Mouse (Mus musculus) hindbrain, embryonic 10.5 days (tissue): ENCODE measurements at regions not wholly inside any gene's neighbourhood (a gene's known extent, or its start where the extent isn't known, plus 50 kb on each side); places are given as distances from the start of the nearest gene placed in this dataset.

Experiments used
- DNase-seq: peaks from one replicate; pipeline ENCODE4 v3.0.0-alpha.2; 2017; ENCODE audit warnings: low spot score
- H3K27ac ChIP-seq: fragments of 300-500 bp; sonication (generic); 2 replicates; pipeline ENCODE4 v1.5.1; 2016; ENCODE audit warnings: mild to moderate bottlenecking, moderate library complexity
- H3K27me3 ChIP-seq: fragments of 300-500 bp; sonication (generic); 2 replicates; pipeline ENCODE4 v1.6.1; 2016; ENCODE audit warnings: mild to moderate bottlenecking; ENCODE audit not compliant: poor library complexity, insufficient read depth, severe bottlenecking
- H3K36me3 ChIP-seq: fragments of 300-500 bp; sonication (generic); 2 replicates; pipeline ENCODE4 v1.6.1; 2016; ENCODE audit warnings: mild to moderate bottlenecking, moderate library complexity
- H3K4me1 ChIP-seq: fragments of 300-500 bp; sonication (generic); replicated peaks from 2 replicates; pipeline ENCODE4 v1.6.1; 2016; ENCODE audit warnings: mild to moderate bottlenecking
- H3K4me3 ChIP-seq: fragments of 300-500 bp; sonication (generic); 2 replicates; pipeline ENCODE4 v1.5.1; 2016; ENCODE audit warnings: mild to moderate bottlenecking, moderate library complexity
- H3K9me3 ChIP-seq: fragments of 300-500 bp; sonication (generic); 2 replicates; pipeline ENCODE4 v1.6.1; 2016; ENCODE audit warnings: mild to moderate bottlenecking, moderate library complexity
- WGBS: fragments of 180-500 bp; shearing (Covaris S2); methylation state at CpG from one replicate; pipeline ENCODE4 v1.1.7; 2016; 5-methylcytosine and 5-hydroxymethylcytosine counted together

DNA sequence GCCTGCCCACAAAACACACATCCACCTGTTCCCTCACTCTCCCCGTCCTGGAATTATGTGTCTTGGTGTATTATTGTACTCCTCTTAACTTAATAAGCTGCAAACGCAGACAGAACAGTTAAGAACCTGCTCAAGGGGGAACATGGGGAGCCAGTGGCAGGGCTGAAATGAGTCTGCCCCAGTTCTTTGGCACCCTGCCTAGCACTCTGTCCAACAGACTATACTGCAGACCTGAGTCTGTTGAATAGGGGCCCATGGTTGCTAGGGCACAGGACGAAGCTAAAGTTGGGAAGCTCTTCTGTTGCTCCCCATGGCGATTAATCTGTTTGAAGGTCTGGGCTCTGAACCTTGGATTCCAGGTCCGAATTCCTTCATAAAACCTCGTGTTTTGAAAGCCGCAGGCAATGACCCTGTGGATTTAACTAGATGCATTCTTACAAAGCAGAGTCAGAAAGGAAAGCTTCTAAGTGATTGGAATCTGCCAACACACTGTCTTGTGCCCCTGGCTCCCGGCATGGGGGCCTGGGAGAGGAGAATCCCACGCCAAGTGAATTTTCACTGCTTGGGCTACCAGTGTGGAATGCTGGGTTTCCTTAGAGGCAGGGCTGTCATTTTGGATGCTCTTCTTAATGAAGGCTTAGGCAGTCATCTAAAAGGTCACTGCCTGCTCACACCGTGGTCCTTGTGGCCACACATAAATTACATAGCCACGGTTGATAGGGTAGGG is 479.3 kb downstream of the Nedd1 start:
- no peaks in the 10 kb centered on the region for H3K36me3 ChIP-seq
- 45% methylated on average over 11 of the region's 11 CpGs for WGBS
- peaks cover 34% of the 10 kb centered on the region for H3K4me1 ChIP-seq
- H3K27ac ChIP-seq = peak overlapping the region; percentile 60
- no peaks in the 10 kb centered on the region for H3K27me3 ChIP-seq
- H3K4me3 ChIP-seq = no peak overlapping the region
- no peaks in the 10 kb centered on the region for H3K9me3 ChIP-seq
- DNase-seq = peak; percentile 28

DNA sequence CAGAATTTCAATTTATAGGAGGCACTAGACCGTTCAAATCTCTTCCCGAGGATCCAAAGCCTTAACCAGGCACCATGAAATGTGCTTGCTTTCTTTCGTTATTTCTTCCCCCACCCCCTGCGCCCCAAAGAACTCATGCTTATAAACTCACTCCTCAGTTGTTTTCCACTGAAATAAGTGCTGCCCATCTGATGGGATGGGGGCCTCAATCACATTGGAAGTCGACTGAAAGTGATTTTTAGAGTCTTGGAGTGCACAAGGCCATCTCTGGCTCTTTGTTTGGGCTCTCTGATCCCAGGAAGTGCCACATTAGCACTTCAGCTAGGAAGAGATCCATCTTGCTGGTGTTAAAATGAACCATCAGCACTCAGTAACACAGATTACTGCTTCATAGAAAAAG is 484.3 kb downstream of the Nedd1 start:
- Histone ChIP-seq H3K27me3 (no peaks in the 10 kb centered on the region), H3K36me3 (no peaks in the 10 kb centered on the region), H3K4me1 (peaks cover 16% of the 10 kb centered on the region), H3K4me3 (no peak overlapping the region), H3K9me3 (no peaks in the 10 kb centered on the region), H3K27ac (no peak overlapping the region; the same call in 1 of the 2 replicates)
- DNase-seq = no peak
- 54% methylated on average over 5 of the region's 5 CpGs for WGBS

DNA sequence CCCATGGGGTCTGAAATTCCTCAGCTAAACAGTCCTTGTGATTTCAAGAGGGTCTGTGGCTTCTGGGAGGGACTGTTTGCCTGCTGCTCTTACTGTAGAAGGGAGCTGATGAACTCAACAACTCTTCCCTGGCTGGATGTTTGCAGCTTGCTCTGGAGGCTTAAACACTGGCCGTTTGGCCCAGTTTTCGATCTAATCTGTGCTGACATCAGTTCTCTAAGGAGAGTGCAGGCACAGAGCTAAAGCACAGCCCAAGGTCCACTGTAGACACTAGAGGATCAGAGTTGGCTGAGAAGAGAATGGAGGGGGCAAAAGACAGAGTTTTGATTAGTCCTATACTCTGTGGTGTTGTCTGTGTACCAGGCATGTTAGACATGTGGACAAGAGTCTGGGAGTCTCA is 490.1 kb downstream of the Nedd1 start:
- DNase-seq = no peak
- peak overlapping the region; percentile 50; the same call in 1 of the 2 replicates for H3K27ac ChIP-seq
- no peaks in the 10 kb centered on the region for H3K9me3 ChIP-seq
- no peaks in the 10 kb centered on the region for H3K36me3 ChIP-seq
- 65% methylated on average over 2 of the region's 2 CpGs for WGBS
- H3K4me1 ChIP-seq = peaks cover 4% of the 10 kb centered on the region; the same call in 1 of the 2 replicates
- H3K27me3 ChIP-seq = no peaks in the 10 kb centered on the region
- H3K4me3 ChIP-seq = no peak overlapping the region

DNA sequence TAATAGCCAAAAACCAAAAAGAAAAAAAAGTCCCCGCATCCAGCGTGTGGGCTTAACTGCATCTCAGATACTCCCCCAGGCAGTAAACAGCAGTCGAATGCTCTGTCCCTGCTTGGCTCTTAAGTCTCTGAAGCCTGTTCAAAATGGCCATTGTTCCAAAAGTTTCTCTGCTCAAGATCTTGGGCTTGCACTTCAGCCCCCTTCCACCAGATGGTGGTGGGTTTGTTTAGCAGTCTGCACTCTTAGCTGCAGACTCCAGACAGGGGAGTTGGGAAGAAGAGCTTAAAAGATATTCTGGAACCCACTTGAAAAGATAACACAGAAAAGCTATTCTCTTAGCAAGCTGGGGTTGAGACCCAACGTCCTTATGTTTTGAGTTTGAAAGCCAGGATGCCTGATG is 496.4 kb downstream of the Nedd1 start:
- Histone ChIP-seq H3K36me3 (no peaks in the 10 kb centered on the region), H3K4me1 (no peaks in the 10 kb centered on the region), H3K27me3 (no peaks in the 10 kb centered on the region), H3K27ac (no peak overlapping the region), H3K4me3 (no peak overlapping the region), H3K9me3 (no peaks in the 10 kb centered on the region)
- DNase-seq = peak; percentile 6
- 83% methylated on average over 4 of the region's 4 CpGs for WGBS

DNA sequence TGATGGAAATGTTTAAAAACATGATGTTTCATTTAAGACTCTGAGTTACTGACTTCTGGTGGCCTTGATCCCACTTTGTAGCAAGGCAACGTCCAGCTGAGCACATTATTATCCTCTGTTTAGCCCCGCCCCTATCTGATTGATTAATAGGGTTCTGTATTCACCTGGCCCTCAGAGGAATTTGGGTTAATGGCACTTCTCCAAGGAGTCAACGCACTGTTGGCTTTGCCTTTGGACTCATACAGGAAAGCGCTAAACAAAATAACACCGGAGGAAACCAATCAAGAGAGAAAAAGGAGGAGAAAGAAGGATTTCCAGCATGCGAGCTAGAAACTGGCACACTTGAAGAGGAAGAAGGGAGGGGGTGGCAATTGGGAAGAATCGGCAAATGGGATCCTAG is 497.1 kb downstream of the Nedd1 start:
- no peak for DNase-seq
- no peaks in the 10 kb centered on the region for H3K27me3 ChIP-seq
- WGBS = 88% methylated on average over 7 of the region's 7 CpGs

DNA sequence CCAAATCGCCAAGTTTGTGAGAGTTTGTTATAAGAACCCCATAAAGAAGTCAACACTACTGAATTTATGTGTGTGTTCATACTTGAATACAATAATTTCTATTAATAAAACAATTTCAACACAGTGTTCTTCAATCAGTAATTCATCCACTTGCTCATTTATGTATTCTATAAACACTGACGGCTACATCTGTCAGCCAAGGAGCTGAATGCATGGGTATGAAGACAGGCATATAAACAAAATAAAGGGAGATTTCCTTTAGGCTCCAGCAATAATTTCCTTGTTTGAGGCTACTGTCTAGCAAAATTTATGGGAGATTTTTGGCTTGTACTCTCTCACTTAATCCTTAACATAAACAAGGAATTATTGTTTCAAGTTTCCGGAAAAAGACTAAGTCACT is 502.9 kb downstream of the Nedd1 start:
- H3K9me3 ChIP-seq = no peaks in the 10 kb centered on the region
- WGBS = 91% methylated on average over 3 of the region's 3 CpGs
- no peaks in the 10 kb centered on the region for H3K27me3 ChIP-seq
- H3K27ac ChIP-seq = no peak overlapping the region
- no peaks in the 10 kb centered on the region for H3K36me3 ChIP-seq
- H3K4me3 ChIP-seq = no peak overlapping the region
- no peak for DNase-seq
- no peaks in the 10 kb centered on the region for H3K4me1 ChIP-seq

More for the DNA sequence above, 497.1 kb downstream of the Nedd1 start:
- H3K27ac ChIP-seq = no peak overlapping the region
- H3K36me3 ChIP-seq = no peaks in the 10 kb centered on the region
- H3K9me3 ChIP-seq = no peaks in the 10 kb centered on the region
- no peaks in the 10 kb centered on the region for H3K4me1 ChIP-seq
- no peak overlapping the region for H3K4me3 ChIP-seq

DNA sequence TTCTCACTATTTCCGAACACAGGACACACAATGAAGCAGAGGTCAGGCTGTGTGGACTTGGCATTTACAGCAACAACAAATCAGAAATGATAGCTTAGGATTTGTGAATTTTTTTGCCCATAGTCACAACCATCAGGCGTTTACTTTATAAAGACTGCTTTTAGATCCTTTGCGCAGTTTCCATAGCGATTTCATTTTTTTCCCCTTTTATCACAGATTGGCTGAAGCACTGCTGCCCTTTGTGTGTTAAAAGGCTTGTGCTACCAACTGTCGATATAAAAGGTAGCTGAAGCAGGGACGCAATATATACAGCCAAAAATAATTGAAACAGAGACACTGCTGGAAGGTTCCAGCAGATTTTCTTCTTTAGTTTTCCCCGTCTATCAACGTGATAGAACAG is 551.4 kb downstream of the Nedd1 start:
- Histone ChIP-seq H3K36me3 (no peaks in the 10 kb centered on the region), H3K4me3 (no peak overlapping the region), H3K27me3 (peaks cover 7% of the 10 kb centered on the region), H3K9me3 (no peaks in the 10 kb centered on the region), H3K27ac (no peak overlapping the region), H3K4me1 (peaks cover 10% of the 10 kb centered on the region; the same call in 1 of the 2 replicates)
- no peak for DNase-seq
- 76% methylated on average over 8 of the region's 8 CpGs for WGBS

DNA sequence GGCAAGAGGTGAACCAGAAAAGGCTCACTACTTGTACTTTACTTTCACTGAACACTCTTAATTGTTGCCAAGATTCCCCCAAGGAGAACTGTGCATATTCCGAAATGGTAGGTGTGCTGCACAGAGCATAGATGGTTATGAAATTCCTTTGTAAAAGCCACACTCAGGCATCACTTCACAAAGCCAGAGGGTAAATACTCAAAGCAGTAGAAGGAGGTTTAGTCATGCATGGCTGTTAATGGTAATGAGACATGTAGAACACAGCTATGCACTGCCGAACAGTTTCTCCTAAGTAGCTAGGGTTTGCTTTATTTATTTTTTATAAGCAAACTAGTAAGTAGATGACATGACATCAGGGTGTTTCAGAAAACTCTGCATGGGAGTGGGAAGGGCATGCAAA is 556.2 kb downstream of the Nedd1 start:
- Histone ChIP-seq H3K36me3 (no peaks in the 10 kb centered on the region), H3K4me1 (peaks cover 44% of the 10 kb centered on the region), H3K27ac (0 out of 2 replicates have a peak overlapping the region, but pooled peaks have one; percentile 16), H3K9me3 (no peaks in the 10 kb centered on the region), H3K4me3 (no peak overlapping the region), H3K27me3 (peaks cover 15% of the 10 kb centered on the region)
- no peak for DNase-seq
- WGBS = 58% methylated on average over 2 of the region's 2 CpGs

DNA sequence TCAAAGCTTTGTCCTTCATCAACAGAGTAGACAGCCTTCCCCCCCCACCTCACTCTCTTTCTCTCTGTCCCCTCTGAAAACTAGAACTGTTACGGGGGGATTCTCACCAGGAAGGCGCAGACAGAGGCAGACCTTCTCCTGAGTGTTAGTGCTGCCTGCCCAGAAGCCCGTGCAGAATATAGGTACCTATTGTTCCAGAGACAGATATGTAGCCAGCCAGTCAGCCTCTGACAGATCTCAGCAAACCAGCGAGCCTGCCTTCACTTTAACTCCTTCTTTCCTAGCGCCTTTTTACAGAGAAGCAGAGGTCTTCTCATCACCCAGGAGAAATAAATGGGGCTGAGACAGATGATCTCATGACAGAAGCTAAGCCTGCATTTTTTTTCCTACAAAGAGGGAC is 557.2 kb downstream of the Nedd1 start:
- H3K27me3 ChIP-seq = peaks cover 15% of the 10 kb centered on the region
- H3K36me3 ChIP-seq = no peaks in the 10 kb centered on the region
- H3K27ac ChIP-seq = peak overlapping the region; percentile 92
- H3K4me3 ChIP-seq = peak overlapping the region; percentile 64
- H3K9me3 ChIP-seq = no peaks in the 10 kb centered on the region
- H3K4me1 ChIP-seq = peaks cover 48% of the 10 kb centered on the region
- peak; percentile 27 for DNase-seq
- WGBS = 12% methylated on average over 5 of the region's 5 CpGs

DNA sequence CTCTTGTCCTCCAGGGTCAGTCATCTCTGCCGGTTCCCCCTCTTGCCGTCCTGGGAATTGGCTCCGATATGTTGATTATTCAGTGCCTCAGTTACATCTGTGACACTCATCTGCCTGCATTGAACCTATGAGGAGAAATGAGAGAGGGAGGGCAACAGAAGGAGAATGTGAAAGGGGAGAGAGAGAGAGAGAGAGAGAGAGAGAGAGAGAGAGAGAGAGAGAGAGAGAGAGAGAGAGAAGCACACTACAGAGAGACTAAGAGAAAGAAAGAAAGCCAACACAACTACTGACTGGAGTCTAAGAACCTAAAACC is 557.6 kb downstream of the Nedd1 start:
- peaks cover 48% of the 10 kb centered on the region for H3K4me1 ChIP-seq
- H3K4me3 ChIP-seq = peak overlapping the region; percentile 64
- 21% methylated on average over 3 of the region's 3 CpGs for WGBS
- peaks cover 15% of the 10 kb centered on the region for H3K27me3 ChIP-seq
- H3K9me3 ChIP-seq = no peaks in the 10 kb centered on the region
- DNase-seq = no peak
- H3K27ac ChIP-seq = peak overlapping the region; percentile 92
- no peaks in the 10 kb centered on the region for H3K36me3 ChIP-seq

DNA sequence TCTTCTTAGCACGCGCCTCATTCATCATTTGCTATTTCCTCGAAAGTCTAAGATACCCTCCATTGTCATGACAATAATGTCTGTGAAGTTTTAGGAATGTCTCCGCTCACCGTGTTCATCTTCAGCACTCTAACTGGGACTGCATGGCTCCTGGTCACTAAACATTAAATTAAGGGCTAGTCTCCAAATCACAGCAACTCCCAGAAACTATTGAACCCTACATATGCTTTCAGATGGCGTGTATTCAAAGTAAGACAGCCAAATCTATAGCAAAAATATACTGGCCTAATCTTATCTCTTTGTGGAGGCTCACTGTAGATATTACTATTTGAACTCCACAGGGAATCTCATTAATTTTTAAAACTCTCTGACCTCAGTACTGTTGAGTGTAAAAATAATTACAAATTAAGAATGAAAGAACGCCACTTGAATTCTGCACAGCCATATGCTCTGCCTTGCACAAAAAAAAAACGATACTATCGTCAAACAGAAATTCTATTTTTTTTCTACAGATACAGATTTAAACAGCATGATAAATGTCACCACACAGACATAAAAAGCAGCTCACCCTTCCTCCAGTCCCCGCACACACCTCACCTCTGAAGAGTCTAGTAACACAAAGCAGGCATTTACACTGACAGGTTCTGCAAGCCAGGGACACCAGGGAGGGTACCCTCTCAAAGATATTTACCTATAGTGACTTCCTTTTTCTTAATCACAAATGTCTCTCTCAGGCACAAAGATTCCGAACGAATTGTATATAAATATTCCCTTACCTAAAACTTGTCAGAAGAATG is 558.2 kb downstream of the Nedd1 start:
- Histone ChIP-seq H3K4me3 (peak overlapping the region; percentile 64), H3K36me3 (no peaks in the 10 kb centered on the region), H3K27me3 (peaks cover 15% of the 10 kb centered on the region), H3K27ac (peak overlapping the region; percentile 92), H3K4me1 (peaks cover 54% of the 10 kb centered on the region), H3K9me3 (no peaks in the 10 kb centered on the region)
- 46% methylated on average over 12 of the region's 12 CpGs for WGBS
- no peak for DNase-seq

DNA sequence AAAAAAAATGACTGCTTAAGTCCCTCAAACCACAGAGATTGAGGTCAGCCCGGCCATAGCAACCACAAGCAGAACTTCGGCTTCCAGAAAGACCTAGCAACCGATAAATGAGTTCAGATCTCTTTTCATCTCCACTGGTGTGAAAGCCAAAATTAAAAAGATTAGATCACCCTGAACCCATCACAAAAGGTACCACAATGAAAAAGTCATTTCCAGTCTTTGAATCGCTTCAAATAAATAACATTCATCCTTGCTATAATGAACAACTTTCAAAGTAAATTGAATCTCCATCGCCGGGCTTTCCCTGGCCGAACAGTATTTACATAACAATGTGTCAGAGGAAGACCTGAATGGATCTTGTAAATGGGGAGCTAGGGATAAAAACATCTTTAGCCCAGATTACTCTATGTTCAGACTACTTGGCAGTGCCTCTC is 559.1 kb downstream of the Nedd1 start:
- H3K9me3 ChIP-seq = no peaks in the 10 kb centered on the region
- H3K4me1 ChIP-seq = peaks cover 55% of the 10 kb centered on the region
- DNase-seq = peak; percentile 14
- peak overlapping the region; percentile 64 for H3K4me3 ChIP-seq
- no peaks in the 10 kb centered on the region for H3K36me3 ChIP-seq
- peak overlapping the region; percentile 92 for H3K27ac ChIP-seq
- H3K27me3 ChIP-seq = peaks cover 15% of the 10 kb centered on the region
- 4% methylated on average over 7 of the region's 7 CpGs for WGBS

DNA sequence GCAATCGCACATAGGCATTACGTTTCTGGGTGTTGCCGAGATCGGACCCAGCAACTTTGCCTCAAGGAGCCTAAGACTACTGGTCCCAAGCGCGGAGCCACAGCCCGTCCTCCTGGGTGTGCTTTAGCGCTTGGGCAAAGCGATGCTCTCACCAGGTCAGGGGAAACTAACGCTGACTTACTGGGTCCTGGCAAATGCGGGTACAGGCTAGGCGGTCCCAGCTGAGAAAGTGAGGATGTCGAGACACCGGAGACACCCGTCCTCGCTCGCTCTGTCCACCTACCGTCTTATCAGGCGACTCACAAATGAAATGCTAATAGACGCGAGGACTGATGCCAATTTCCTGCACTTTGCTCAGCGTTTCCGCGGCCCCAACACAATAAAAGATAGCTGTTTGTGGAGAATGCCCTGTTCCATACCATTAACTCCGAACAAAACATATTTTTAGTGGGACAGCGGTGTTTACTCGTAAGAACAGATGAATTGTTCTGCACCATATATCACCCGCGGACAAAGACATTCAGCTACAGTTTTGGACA is 559.7 kb downstream of the Nedd1 start:
- Histone ChIP-seq H3K27ac (peak overlapping the region; percentile 92), H3K9me3 (no peaks in the 10 kb centered on the region), H3K4me1 (peaks cover 55% of the 10 kb centered on the region), H3K36me3 (no peaks in the 10 kb centered on the region), H3K4me3 (peak overlapping the region; percentile 64), H3K27me3 (peaks cover 15% of the 10 kb centered on the region)
- under 1% methylated on average over 29 of the region's 29 CpGs for WGBS
- peak; percentile 73 for DNase-seq
